Mouse (Mus musculus) brain, embryonic 14.5 days (tissue): ENCODE measurements around the gene Olfr223.

ENCODE experiments used
- CTCF ChIP-seq: fragments of 200-500 bp; IDR thresholded peaks from 2 replicates; pipeline ENCODE4 v1.5.1; 2012; ENCODE audit warnings: inconsistent platforms, mild to moderate bottlenecking, moderate library complexity, borderline replicate concordance; ENCODE audit not compliant: insufficient read depth, insufficient read length; ENCODE audit errors: extremely low read depth
- POLR2A ChIP-seq: fragments of 200-500 bp; IDR thresholded peaks from 2 replicates; pipeline ENCODE4 v1.6.1; 2012; ENCODE audit warnings: mild to moderate bottlenecking, inconsistent platforms, borderline replicate concordance; ENCODE audit not compliant: poor library complexity, insufficient read depth, insufficient read length, severe bottlenecking; ENCODE audit errors: extremely low read depth

- no peak for TF ChIP-seq CTCF
- no peak for TF ChIP-seq POLR2A
These were observed 39.0 kb downstream of the Olfr223 start for GRCm38 (mm10) chr11:59554127-59554526.
